Mouse (Mus musculus) urinary bladder, postnatal 10 days (tissue): Measurements from ENCODE around the gene Pin1.

Experiments
- DNase-seq: peaks from one replicate; pipeline ENCODE4 v3.0.0; 2022; ENCODE audit warnings: low spot score

Pin1 gene

DNA sequence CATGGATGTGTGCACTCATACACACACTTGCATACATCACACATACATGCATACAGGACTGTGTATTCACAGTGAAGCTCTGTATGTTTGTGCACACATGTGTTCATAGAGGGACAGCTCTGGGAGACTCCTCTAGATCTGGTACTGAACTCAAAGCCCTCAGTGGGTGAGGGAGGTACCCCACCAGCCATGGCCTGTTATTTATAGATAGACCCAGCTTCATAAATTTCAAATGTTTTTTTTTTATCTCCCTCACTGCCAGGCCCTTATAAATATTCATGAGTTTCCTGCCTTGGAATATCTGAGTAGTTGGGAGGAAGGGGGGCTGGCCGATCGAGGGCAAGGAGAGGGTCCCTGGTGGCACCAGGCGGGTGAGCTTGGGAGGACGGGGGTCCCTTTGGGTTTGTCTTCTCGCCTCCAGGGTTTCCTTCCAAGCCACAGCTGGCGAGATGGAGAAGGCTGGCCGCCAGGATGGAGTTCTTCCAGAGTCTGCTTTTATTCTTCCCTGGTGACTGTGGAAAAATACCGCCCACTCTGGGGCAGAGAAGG is 52.0 kb downstream of the Pin1 start:
- no peak for DNase-seq

DNA sequence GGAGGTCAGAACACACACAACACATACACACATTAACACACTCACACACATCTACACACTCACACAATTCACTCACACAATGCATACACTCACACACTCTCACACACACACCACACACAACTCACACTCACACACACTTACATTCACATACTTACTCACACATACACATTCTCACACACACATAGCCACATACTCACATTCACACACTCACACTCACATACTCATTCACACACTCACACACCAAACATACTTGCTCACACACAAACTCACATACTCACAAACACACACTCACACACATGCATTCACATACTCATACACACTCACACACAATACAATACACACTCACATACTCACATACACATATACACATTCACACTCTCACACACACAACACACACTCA is 53.5 kb downstream of the Pin1 start:
- DNase-seq, result no peak

GRCm38 (mm10) chr9:20705981-20706380 is 54.1 kb downstream of the Pin1 start:
- no peak for DNase-seq

GRCm38 (mm10) chr9:20710471-20710870 is 58.6 kb downstream of the Pin1 start:
- DNase-seq, result no peak

DNA sequence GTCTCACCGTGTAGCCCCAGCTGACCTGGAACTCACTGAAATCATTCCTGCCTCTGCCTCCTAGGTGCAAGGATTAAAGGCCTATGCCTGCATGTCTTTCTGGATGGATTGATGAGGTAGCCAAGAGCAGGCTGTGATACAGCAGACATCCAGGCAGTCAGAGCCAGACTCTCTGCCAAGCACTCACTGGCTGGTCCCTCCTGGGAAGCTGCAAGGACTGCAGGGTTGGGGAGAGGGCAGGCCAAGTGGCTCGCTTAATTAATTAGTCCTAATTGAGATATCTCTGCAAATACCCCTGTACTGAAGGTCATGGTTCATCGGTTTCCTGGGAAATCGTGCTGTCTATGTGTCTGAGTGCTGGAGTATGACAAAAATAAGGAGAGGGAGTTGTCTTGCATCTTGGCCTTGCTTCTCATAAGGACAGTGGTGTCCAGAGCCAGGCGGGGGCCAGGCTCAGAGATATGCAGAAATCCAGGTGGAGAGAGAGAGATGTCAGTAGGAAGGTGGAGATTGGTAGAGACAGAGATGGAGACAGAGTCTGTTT is 61.1 kb downstream of the Pin1 start:
- DNase-seq, result no peak

DNA sequence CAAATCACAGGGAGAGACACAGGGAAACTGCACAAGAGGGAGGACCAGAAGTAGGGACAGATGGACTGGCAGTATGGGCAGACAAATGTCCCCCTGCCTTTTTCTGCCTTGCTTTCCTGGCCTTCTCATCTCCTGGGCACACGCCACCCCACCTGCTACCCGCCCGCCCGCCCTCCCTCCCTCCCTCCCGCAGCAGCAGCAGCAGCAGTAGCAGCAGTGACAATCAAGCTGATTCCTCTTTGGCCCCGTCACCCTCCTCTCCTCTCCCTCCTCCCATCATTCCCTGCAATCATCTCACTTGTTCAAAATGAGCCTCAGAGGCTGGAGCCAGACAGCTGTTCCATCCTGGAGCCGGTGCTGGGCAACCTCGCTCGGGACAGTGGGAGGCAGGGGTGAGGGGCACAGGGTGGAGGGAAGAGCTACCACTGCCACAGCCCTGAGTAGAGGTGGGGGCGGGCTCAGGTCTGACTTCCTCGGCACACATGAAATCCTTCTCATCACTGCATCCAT is 61.6 kb downstream of the Pin1 start:
- no peak for DNase-seq

GRCm38 (mm10) chr9:20715332-20715731 is 63.4 kb downstream of the Pin1 start:
- no peak for DNase-seq
